Mouse (Mus musculus): ENCODE data around the gene F830045P16Rik. TPM values are rescaled to one million over a fixed set of nuclear protein-coding genes. Genes with fewer than 3 reads are reported as not detected.
"Not testable (repeated sequence)": the region's sequence is repeated elsewhere in the genome, so short reads cannot be mapped to it uniquely, and the experiment has no call there.

The F830045P16Rik gene
- total RNA-seq, 2 experiments from 2014 or later, result not detected

- DNase-seq, result no peak
These were observed 46.7 kb downstream of the F830045P16Rik start for GRCm38 (mm10) chr2:129489496-129490285.

- no peak for DNase-seq
These were observed 53.3 kb downstream of the F830045P16Rik start for GRCm38 (mm10) chr2:129483150-129483549.

GRCm38 (mm10) chr2:129471905-129472304 is 64.5 kb downstream of the F830045P16Rik start:
- peak; percentile 3 for DNase-seq

GRCm38 (mm10) chr2:129470839-129471238 is 65.6 kb downstream of the F830045P16Rik start:
- DNase-seq, result no peak

- DNase-seq, result not testable (repeated sequence)
These were observed 97.6 kb downstream of the F830045P16Rik start for GRCm38 (mm10) chr2:129438772-129439171.

GRCm38 (mm10) chr2:129435154-129435553 is 101.2 kb downstream of the F830045P16Rik start:
- no peak for DNase-seq

- DNase-seq, result no peak
These were observed 112.7 kb downstream of the F830045P16Rik start for GRCm38 (mm10) chr2:129423741-129424140.

GRCm38 (mm10) chr2:129420897-129421561 is 115.4 kb downstream of the F830045P16Rik start:
- DNase-seq, result no peak

GRCm38 (mm10) chr2:129419361-129419880 is 117.0 kb downstream of the F830045P16Rik start:
- no peak for DNase-seq

GRCm38 (mm10) chr2:129414593-129414992 is 121.8 kb downstream of the F830045P16Rik start:
- no peak for DNase-seq

- no peak for DNase-seq
These were observed 122.9 kb downstream of the F830045P16Rik start for GRCm38 (mm10) chr2:129413488-129413887.

- no peak for DNase-seq
These were observed 124.8 kb downstream of the F830045P16Rik start for GRCm38 (mm10) chr2:129411651-129412050.

GRCm38 (mm10) chr2:129410344-129410743 is 126.1 kb downstream of the F830045P16Rik start:
- DNase-seq, result no peak

GRCm38 (mm10) chr2:129408476-129408875 is 127.9 kb downstream of the F830045P16Rik start:
- peak; percentile 86 for DNase-seq

Other genes with a start within 250 kb of the F830045P16Rik start
- gene Ckap2l, start 239.4 kb downstream of the F830045P16Rik start, total RNA-seq (2021), result 10 to 100 TPM in 1 of 2 experiments, 1 to 10 TPM in 1; 9.9 to 11.7 TPM
- 1 to 10 TPM in 1 of 2 experiments, under 1 TPM in 1; 0.73 to 1.2 TPM for gene Il1a, start 226.6 kb downstream of the F830045P16Rik start, total RNA-seq (2021)
- under 1 TPM; 0.55 to 0.63 TPM for gene Il1b, start 165.5 kb downstream of the F830045P16Rik start, total RNA-seq (2021)
- 10 to 100 TPM; 44.6 to 56.1 TPM for gene Sirpa, start 56.2 kb upstream of the F830045P16Rik start, total RNA-seq (2021)
- under 1 TPM in 1 of 2 experiments, not detected in 1; 0.33 TPM for gene Pdyn, start 163.2 kb upstream of the F830045P16Rik start, total RNA-seq (2021)